Mouse (Mus musculus) lung, postnatal 14 days (tissue): ENCODE measurements at regions not wholly inside any gene's neighbourhood (a gene's known extent, or its start where the extent isn't known, plus 50 kb on each side); places are given as distances from the start of the nearest gene placed in this dataset.
A peak's percentile ranks its signal among the peaks of the same experiment; 100 is the strongest.

Experiments
- DNase-seq: peaks from one replicate; pipeline ENCODE4 v3.0.0; 2021

GRCm38 (mm10) chr5:79131443-79132308 lies 1723.8 kb upstream of the Igfbp7 start:
- no peak for DNase-seq

DNA sequence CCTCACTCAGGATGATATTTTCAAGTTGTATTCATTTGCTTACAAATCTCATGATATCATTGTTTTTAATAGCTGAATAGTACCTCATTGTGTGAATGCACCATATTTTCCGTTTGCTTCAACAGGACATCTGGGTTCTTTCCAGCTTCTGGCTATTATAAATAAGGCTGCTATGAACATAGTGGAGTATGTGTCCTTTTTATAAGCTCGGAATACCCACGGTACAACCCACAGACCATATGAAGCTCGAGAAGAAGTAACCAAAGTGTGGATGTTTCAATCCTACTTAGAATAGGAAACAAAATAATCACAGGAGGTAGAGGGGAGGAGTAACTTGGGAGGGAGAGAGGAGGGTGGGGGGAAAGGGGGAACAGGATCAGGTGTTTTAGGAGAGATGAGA lies 1675.3 kb upstream of the Igfbp7 start:
- DNase-seq = no peak

- DNase-seq = peak; percentile 20
Measured at GRCm38 (mm10) chr5:79059805-79060204, 1652.0 kb upstream of the Igfbp7 start.
